24 mouse cellular contexts compared by ENCODE assay signal in the genomic region with DNA sequence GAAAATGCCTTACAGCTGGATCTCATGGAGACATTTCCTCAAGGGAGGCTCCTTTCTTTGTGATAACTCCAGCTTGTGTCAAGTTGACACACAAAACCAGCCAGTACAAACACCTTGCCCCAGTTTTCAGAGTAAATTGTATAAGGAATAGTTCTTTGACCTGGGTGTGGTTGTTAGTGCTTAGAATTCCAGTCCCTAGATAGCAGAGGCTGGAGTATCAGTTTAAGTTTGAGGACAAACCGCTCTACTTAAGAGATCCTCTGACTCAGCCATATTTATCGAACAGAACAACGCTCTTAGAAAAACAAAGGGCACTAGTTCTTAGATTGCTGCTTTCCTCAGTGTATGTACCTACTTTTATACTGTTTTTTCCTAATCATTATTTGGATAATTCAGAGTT. TPM values are rescaled to one million over a fixed set of nuclear protein-coding genes. Genes with fewer than 3 reads are reported as not detected.
A peak's percentile ranks its signal among the peaks of the same experiment; 100 is the strongest.
DNase-seq lines count a peak whose midpoint lies in the region; ATAC-seq and TF ChIP-seq lines count a peak whose summit lies in the region.
"Had no signal": no experiment of that assay in that cellular context is flagged by ENCODE, and none has a peak within 500 bp of the region (broad histone marks: within the 10 kb centered on the region; RNA-seq: fewer than 3 reads in every experiment).

No protein-coding gene starts in this region.

- DNase-seq in R1 (ENCODE audit: low read depth, low spot score) (peak; percentile 44), ZHBTc4 (ENCODE audit: low read depth, low spot score) (peak; percentile 34)
- DNase-seq in stomach, postnatal 0 days (ENCODE audit: low spot score) = no peak
- DNase-seq in Muller cell, postnatal 12 days (ENCODE audit: inconsistent ontology term) = no peak
- no peak for DNase-seq in thymus, adult 18-20 months
- DNase-seq in adrenal gland, adult 2 months = no peak
- DNase-seq: adrenal gland, adult 8-10 months; adrenal gland, postnatal 25 days; cerebellum, adult 11-12 months; cerebellum, adult 8-10 months; cerebellum, postnatal 14 days; gastrocnemius, postnatal 14 days; heart, adult 18-20 months; heart, postnatal 14 days; heart, postnatal 4 days had no signal

- peak; percentile 76 for ATAC-seq in intestine, postnatal 0 days
- peak; percentile 86 for ATAC-seq in stomach, postnatal 0 days (ENCODE audit: low FRiP score, low TSS enrichment)
- ATAC-seq: CD4-positive, CD25-positive, alpha-beta regulatory T cell, adult 4 months; forebrain, embryonic 13.5 days; forebrain, embryonic 16.5 days; hindbrain, postnatal 0 days; inflammation-experienced regulatory T-cells, adult 6 months had no signal

- no peaks in the 10 kb centered on the region for H3K27me3 ChIP-seq in intestine, postnatal 0 days (replicated peaks; ENCODE audit: control insufficient read depth, insufficient read depth, low read length)
- no peaks in the 10 kb centered on the region for H3K27me3 ChIP-seq in stomach, postnatal 0 days (ENCODE audit: control insufficient read depth, insufficient read depth, low read length)
- H3K27me3 ChIP-seq: forebrain, embryonic 13.5 days; heart, embryonic 13.5 days had no signal

- peak overlapping the region; percentile 70; the same call in 1 of the 2 replicates for H3K27ac ChIP-seq in intestine, postnatal 0 days (ENCODE audit: low read depth, low read length)
- no peak overlapping the region for H3K27ac ChIP-seq in stomach, postnatal 0 days (replicated peaks)
- H3K27ac ChIP-seq: forebrain, embryonic 10.5 days; forebrain, embryonic 13.5 days; heart, embryonic 13.5 days; hindbrain, embryonic 14.5 days; hindbrain, postnatal 0 days had no signal

- no peaks in the 10 kb centered on the region for H3K9me3 ChIP-seq in intestine, postnatal 0 days (ENCODE audit: control insufficient read depth)
- no peaks in the 10 kb centered on the region for H3K9me3 ChIP-seq in stomach, postnatal 0 days (ENCODE audit: control insufficient read depth, low read length)
- H3K9me3 ChIP-seq: forebrain, embryonic 10.5 days; forebrain, embryonic 13.5 days; heart, embryonic 13.5 days had no signal

- no peak overlapping the region; the same call in 1 of the 2 replicates for H3K4me2 ChIP-seq in intestine, postnatal 0 days (replicated peaks; ENCODE audit: low read depth)
- no peak overlapping the region for H3K4me2 ChIP-seq in stomach, postnatal 0 days (replicated peaks; ENCODE audit: low read depth)
- H3K4me2 ChIP-seq: forebrain, embryonic 13.5 days; heart, embryonic 13.5 days; hindbrain, embryonic 14.5 days had no signal

- H3K4me1 ChIP-seq in intestine, postnatal 0 days (replicated peaks; ENCODE audit: control insufficient read depth, insufficient read depth, low read length) = no peaks in the 10 kb centered on the region
- H3K4me1 ChIP-seq in stomach, postnatal 0 days (replicated peaks; ENCODE audit: control insufficient read depth, insufficient read depth) = no peaks in the 10 kb centered on the region
- H3K4me1 ChIP-seq: forebrain, embryonic 10.5 days; forebrain, embryonic 13.5 days had no signal

- TF ChIP-seq CTCF in intestine, postnatal 0 days (IDR thresholded peaks at IDR 0.05; ENCODE audit: low read depth) = no peak
- TF ChIP-seq CTCF in stomach, postnatal 0 days (IDR thresholded peaks at IDR 0.05; ENCODE audit: low read depth) = no peak

- H3K36me3 ChIP-seq in intestine, postnatal 0 days (ENCODE audit: control insufficient read depth, insufficient read depth) = peaks cover 76% of the 10 kb centered on the region
- peaks cover 31% of the 10 kb centered on the region for H3K36me3 ChIP-seq in stomach, postnatal 0 days (ENCODE audit: control insufficient read depth, insufficient read depth, low read length)

- H3K9ac ChIP-seq in intestine, postnatal 0 days (ENCODE audit: low read depth, low read length) = no peak overlapping the region
- no peak overlapping the region for H3K9ac ChIP-seq in stomach, postnatal 0 days (ENCODE audit: low read length)
- H3K9ac ChIP-seq: forebrain, embryonic 13.5 days; heart, embryonic 13.5 days; hindbrain, embryonic 14.5 days had no signal

- 40% methylated on average over 3 of the region's 3 CpGs for WGBS in intestine, postnatal 0 days
- WGBS in stomach, postnatal 0 days = 74% methylated on average over 3 of the region's 3 CpGs

- H3K4me3 ChIP-seq in intestine, postnatal 0 days (ENCODE audit: low read depth, low read length) = no peak overlapping the region
- no peak overlapping the region for H3K4me3 ChIP-seq in stomach, postnatal 0 days (ENCODE audit: low read depth, low read length)
- H3K4me3 ChIP-seq: forebrain, embryonic 10.5 days; forebrain, embryonic 13.5 days; heart, embryonic 13.5 days had no signal

- no peak for TF ChIP-seq EP300 in stomach, postnatal 0 days (optimal IDR thresholded peaks at IDR 0.05)

RNA-seq across cellular contexts. Expression of a gene that starts 33.6 kb away (rescaled TPM):
- 37.4 and 38.0 TPM in 2 replicates for polyA plus RNA-seq in intestine, postnatal 0 days (2015; fragmentation: Nextera tagmentation; extraction: Ambion mirVana)
- polyA plus RNA-seq in stomach, postnatal 0 days (2015; fragmentation: Nextera tagmentation; extraction: Ambion mirVana) = 33.7 and 35.0 TPM in 2 replicates
- 10 to 100 TPM; 76.6 to 96.6 TPM for total RNA-seq in adrenal gland, adult 2 months (2021)
- 10.6 and 13.9 TPM in 2 replicates for polyA plus RNA-seq in adrenal gland, adult 2 months (2012; rRNA removed)

Comparison
In these comparisons a context has a peak if more than half of its experiments do, and no peak if none do; other contexts are left out.
1. DNase-seq: peak in R1 (single experiment) and ZHBTc4 (single experiment); none in stomach, postnatal 0 days (single experiment), Muller cell, postnatal 12 days (single experiment), thymus, adult 18-20 months (0 of 2) and adrenal gland, adult 2 months (single experiment).